Mouse (Mus musculus) liver, embryonic 16.5 days (tissue): ENCODE data around the gene Zfp275. TPM values are rescaled to one million over a fixed set of nuclear protein-coding genes. Genes with fewer than 3 reads are reported as not detected.
A peak's percentile ranks its signal among the peaks of the same experiment; 100 is the strongest.

ENCODE experiments used
- ATAC-seq: fragments of 200-750 bp; cut with Nextera tagmentation; 2 replicates; pipeline ENCODE4 v1.8.0; 2017; ENCODE audit warnings: low read depth, mild to moderate bottlenecking, moderate number of reproducible peaks, moderate library complexity
- H3K27ac ChIP-seq: fragments of 300-500 bp; sonication (generic); 2 replicates; pipeline ENCODE4 v1.5.1; 2014; ENCODE audit warnings: mild to moderate bottlenecking, low read length
- H3K27me3 ChIP-seq: fragments of 300-500 bp; sonication (generic); 2 replicates; pipeline ENCODE4 v1.6.1; 2014; ENCODE audit warnings: low read depth, low read length, mixed read lengths; ENCODE audit not compliant: control insufficient read depth, insufficient read depth
- H3K36me3 ChIP-seq: fragments of 300-500 bp; sonication (generic); 2 replicates; pipeline ENCODE4 v1.6.1; 2014; ENCODE audit warnings: mild to moderate bottlenecking; ENCODE audit not compliant: control insufficient read depth, insufficient read depth
- H3K4me1 ChIP-seq: fragments of 300-500 bp; sonication (generic); 2 replicates; pipeline ENCODE4 v1.6.1; 2014; ENCODE audit warnings: low read depth, low read length, mixed read lengths; ENCODE audit not compliant: control insufficient read depth
- H3K4me2 ChIP-seq: fragments of 300-500 bp; sonication (generic); 2 replicates; pipeline ENCODE4 v1.6.1; 2014; ENCODE audit warnings: low read depth, low read length, mixed read lengths
- H3K4me3 ChIP-seq: fragments of 300-500 bp; sonication (generic); 2 replicates; pipeline ENCODE4 v1.5.1; 2014; ENCODE audit warnings: low read depth, mild to moderate bottlenecking, low read length
- H3K9ac ChIP-seq: fragments of 300-500 bp; sonication (generic); 2 replicates; pipeline ENCODE4 v1.6.1; 2014; ENCODE audit warnings: low read depth, low read length
- H3K9me3 ChIP-seq: fragments of 300-500 bp; sonication (generic); replicated peaks from 2 replicates; pipeline ENCODE4 v1.6.1; 2016; ENCODE audit warnings: low read length; ENCODE audit not compliant: control insufficient read depth
- WGBS: fragments of 180-500 bp; shearing (Covaris S2); extraction: QIAGEN DNeasy Blood & Tissue Kit; methylation state at CpG from one replicate; pipeline ENCODE4 v1.1.7; 2014; ENCODE audit not compliant: insufficient replicate concordance; 5-methylcytosine and 5-hydroxymethylcytosine counted together
- polyA plus RNA-seq: library from polyadenylated mRNA; unstranded; fragments of >200 nt; fragmentation: Nextera tagmentation; extraction: Ambion mirVana; gene quantifications from 2 replicates; pipeline ENCODE4 v1.2.1, GENCODE M21; 2015

The Zfp275 gene
- polyA plus RNA-seq, 1 experiment from 2014 or later = 2.6 TPM

GRCm38 (mm10) chrX:73342068-73342467 lies 353 bp upstream of the Zfp275 start:
- H3K36me3 ChIP-seq = no peaks in the 10 kb centered on the region
- peak overlapping the region; percentile 59 for H3K4me2 ChIP-seq
- H3K27ac ChIP-seq = no peak overlapping the region
- no peaks in the 10 kb centered on the region for H3K9me3 ChIP-seq
- H3K4me3 ChIP-seq = no peak overlapping the region; the same call in 1 of the 2 replicates
- no peaks in the 10 kb centered on the region; the same call in 1 of the 2 replicates for H3K27me3 ChIP-seq
- peaks cover 2% of the 10 kb centered on the region; the same call in 1 of the 2 replicates for H3K4me1 ChIP-seq
- ATAC-seq = no peak
- WGBS = 34% methylated on average over 3 of the region's 3 CpGs
- no peak overlapping the region for H3K9ac ChIP-seq

GRCm38 (mm10) chrX:73342941-73343735 lies 717 bp downstream of the Zfp275 start:
- no peaks in the 10 kb centered on the region for H3K36me3 ChIP-seq
- peak; percentile 39 for ATAC-seq
- H3K9me3 ChIP-seq = no peaks in the 10 kb centered on the region
- peaks cover 2% of the 10 kb centered on the region; the same call in 1 of the 2 replicates for H3K4me1 ChIP-seq
- H3K4me2 ChIP-seq = peak overlapping the region; percentile 59
- H3K27ac ChIP-seq = no peak overlapping the region; the same call in 1 of the 2 replicates
- H3K4me3 ChIP-seq = peak overlapping the region; percentile 59
- WGBS = 29% methylated on average over 15 of the region's 15 CpGs
- peak overlapping the region; percentile 46 for H3K9ac ChIP-seq
- no peaks in the 10 kb centered on the region for H3K27me3 ChIP-seq

GRCm38 (mm10) chrX:73343802-73344201 lies 1.4 kb downstream of the Zfp275 start:
- WGBS = 28% methylated on average over 1 of the region's 1 CpGs
- Histone ChIP-seq H3K36me3 (no peaks in the 10 kb centered on the region), H3K27ac (no peak overlapping the region), H3K4me1 (peaks cover 2% of the 10 kb centered on the region; the same call in 1 of the 2 replicates), H3K9ac (no peak overlapping the region), H3K27me3 (no peaks in the 10 kb centered on the region), H3K4me3 (no peak overlapping the region), H3K4me2 (no peak overlapping the region), H3K9me3 (no peaks in the 10 kb centered on the region)
- no peak for ATAC-seq

- Histone ChIP-seq H3K27ac (no peak overlapping the region), H3K9me3 (no peaks in the 10 kb centered on the region), H3K4me1 (peaks cover 2% of the 10 kb centered on the region; the same call in 1 of the 2 replicates), H3K27me3 (no peaks in the 10 kb centered on the region), H3K4me2 (no peak overlapping the region), H3K36me3 (no peaks in the 10 kb centered on the region), H3K9ac (no peak overlapping the region), H3K4me3 (no peak overlapping the region)
- WGBS = 56% methylated on average over 1 of the region's 1 CpGs
- ATAC-seq = no peak
Measured at GRCm38 (mm10) chrX:73344346-73344745, 1.9 kb downstream of the Zfp275 start.

- Histone ChIP-seq H3K4me3 (no peak overlapping the region), H3K9ac (no peak overlapping the region), H3K9me3 (no peaks in the 10 kb centered on the region), H3K27ac (no peak overlapping the region), H3K4me2 (no peak overlapping the region), H3K27me3 (no peaks in the 10 kb centered on the region), H3K36me3 (peaks cover 10% of the 10 kb centered on the region), H3K4me1 (no peaks in the 10 kb centered on the region)
- no peak for ATAC-seq
- 70% methylated on average over 2 of the region's 2 CpGs for WGBS
Measured at GRCm38 (mm10) chrX:73356163-73356562, 13.7 kb downstream of the Zfp275 start.

GRCm38 (mm10) chrX:73356719-73357118 lies 14.3 kb downstream of the Zfp275 start:
- no peaks in the 10 kb centered on the region for H3K27me3 ChIP-seq
- no peak for ATAC-seq
- no peak overlapping the region for H3K4me3 ChIP-seq
- no peak overlapping the region for H3K9ac ChIP-seq
- H3K4me2 ChIP-seq = no peak overlapping the region
- peaks cover 10% of the 10 kb centered on the region for H3K36me3 ChIP-seq
- H3K4me1 ChIP-seq = no peaks in the 10 kb centered on the region
- H3K9me3 ChIP-seq = no peaks in the 10 kb centered on the region
- WGBS = 53% methylated on average over 1 of the region's 1 CpGs
- no peak overlapping the region for H3K27ac ChIP-seq

GRCm38 (mm10) chrX:73363291-73363690 lies 20.9 kb downstream of the Zfp275 start:
- Histone ChIP-seq H3K9me3 (no peaks in the 10 kb centered on the region), H3K4me1 (no peaks in the 10 kb centered on the region), H3K27ac (no peak overlapping the region), H3K36me3 (no peaks in the 10 kb centered on the region), H3K9ac (no peak overlapping the region), H3K4me2 (no peak overlapping the region), H3K4me3 (no peak overlapping the region), H3K27me3 (no peaks in the 10 kb centered on the region)
- ATAC-seq = no peak

- no peaks in the 10 kb centered on the region for H3K36me3 ChIP-seq
- H3K4me3 ChIP-seq = no peak overlapping the region
- H3K27me3 ChIP-seq = no peaks in the 10 kb centered on the region; the same call in 1 of the 2 replicates
- WGBS = 54% methylated on average over 6 of the region's 6 CpGs
- H3K9me3 ChIP-seq = no peaks in the 10 kb centered on the region
- ATAC-seq = no peak
- no peak overlapping the region for H3K9ac ChIP-seq
- no peak overlapping the region for H3K27ac ChIP-seq
- H3K4me1 ChIP-seq = no peaks in the 10 kb centered on the region
- H3K4me2 ChIP-seq = no peak overlapping the region
Measured at GRCm38 (mm10) chrX:73384419-73384818, 42.0 kb downstream of the Zfp275 start.

GRCm38 (mm10) chrX:73384924-73385323 lies 42.5 kb downstream of the Zfp275 start:
- WGBS = 4% methylated on average over 1 of the region's 1 CpGs
- no peak overlapping the region for H3K9ac ChIP-seq
- no peak for ATAC-seq
- no peaks in the 10 kb centered on the region for H3K4me1 ChIP-seq
- no peak overlapping the region for H3K4me2 ChIP-seq
- H3K4me3 ChIP-seq = no peak overlapping the region
- H3K36me3 ChIP-seq = no peaks in the 10 kb centered on the region
- H3K27me3 ChIP-seq = no peaks in the 10 kb centered on the region
- no peak overlapping the region for H3K27ac ChIP-seq
- no peaks in the 10 kb centered on the region for H3K9me3 ChIP-seq
